Mouse (Mus musculus): ENCODE results near the gene Nup93. TPM values are rescaled to one million over a fixed set of nuclear protein-coding genes. Genes with fewer than 3 reads are reported as not detected.

The Nup93 gene
- polyA plus RNA-seq, 1 experiment, result 18.8 TPM

DNA sequence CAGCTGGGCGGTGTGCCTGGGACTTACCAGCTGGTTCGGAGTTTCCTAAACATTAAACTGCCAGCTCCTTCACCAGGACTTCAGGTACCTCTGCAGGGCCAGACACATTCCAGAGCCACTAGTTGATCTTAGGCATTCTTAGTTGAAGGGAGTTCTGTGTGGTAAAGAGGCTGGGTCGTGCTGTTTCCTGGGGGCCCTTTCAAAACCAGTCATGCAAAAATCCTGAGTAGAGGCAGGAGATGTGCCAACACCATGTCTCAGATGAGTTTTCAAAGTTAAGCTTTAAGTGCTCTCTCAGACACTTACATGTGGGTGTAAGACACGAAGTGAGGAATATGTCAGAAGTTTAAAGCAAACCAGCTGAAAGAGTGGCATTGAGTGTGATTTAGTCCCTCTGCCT, 86.4 kb downstream of the Nup93 start:
- no peak for DNase-seq (ENCODE audit: low read depth, low spot score)
- 71% methylated on average over 4 of the region's 4 CpGs for whole genome bisulfite sequencing

GRCm38 (mm10) chr8:94304412-94304811, 90.0 kb downstream of the Nup93 start:
- 52% methylated on average over 2 of the region's 2 CpGs for WGBS
- DNase-seq (ENCODE audit: low read depth, low spot score), result peak; percentile 64

- peak; percentile 19 for DNase-seq (ENCODE audit: low read depth, low spot score)
- WGBS, result 36% methylated on average over 7 of the region's 7 CpGs
These were observed 92.7 kb downstream of the Nup93 start for GRCm38 (mm10) chr8:94306989-94307513.

GRCm38 (mm10) chr8:94307652-94308051, 93.3 kb downstream of the Nup93 start:
- no peak for DNase-seq (ENCODE audit: low read depth, low spot score)
- WGBS, result 47% methylated on average over 9 of the region's 9 CpGs

DNA sequence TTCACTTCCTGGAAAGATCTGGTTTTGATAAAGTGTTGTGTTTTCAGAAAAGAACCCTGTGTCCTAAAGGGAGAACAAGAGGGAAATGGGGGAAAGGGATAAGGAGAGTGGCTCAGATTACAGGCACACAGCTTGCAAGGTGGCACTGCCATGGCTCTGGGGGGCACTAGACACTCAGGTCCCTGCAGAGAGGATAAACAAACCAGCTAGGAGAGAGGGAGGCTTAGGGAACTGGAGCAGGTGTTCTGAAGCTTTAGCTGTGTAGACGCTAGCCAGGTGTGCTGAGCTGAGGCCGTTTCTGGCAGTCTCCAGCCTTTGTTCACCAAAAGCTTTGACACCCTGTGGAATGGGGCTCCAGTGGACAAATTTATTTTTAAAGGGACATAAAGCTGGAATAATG, 99.7 kb downstream of the Nup93 start:
- no peak for DNase-seq (ENCODE audit: low read depth, low spot score)
- WGBS, result 75% methylated on average over 2 of the region's 2 CpGs

- DNase-seq (ENCODE audit: low read depth, low spot score), result no peak
- WGBS, result 87% methylated on average over 2 of the region's 2 CpGs
These were observed 102.9 kb downstream of the Nup93 start for GRCm38 (mm10) chr8:94317249-94317648.

DNA sequence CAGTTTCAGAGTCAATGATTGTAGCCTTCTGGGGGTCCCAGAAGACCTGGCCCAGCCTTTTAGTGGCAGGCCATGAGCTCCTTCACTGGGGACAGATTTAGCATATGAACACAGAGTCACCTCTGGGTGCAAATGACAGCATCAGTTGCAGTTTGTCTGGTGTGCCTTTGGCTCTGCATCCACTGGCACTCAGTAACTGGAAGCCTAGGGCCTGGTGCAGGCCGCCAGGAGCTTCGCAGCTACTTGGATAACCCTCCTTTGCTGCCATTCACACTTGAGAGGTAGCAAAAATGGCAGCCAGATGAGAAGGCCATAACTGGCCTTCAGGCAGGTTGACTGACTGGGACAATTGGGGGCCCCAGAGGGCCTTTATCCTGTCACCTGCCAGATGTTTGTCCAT, 103.3 kb downstream of the Nup93 start:
- DNase-seq (ENCODE audit: low read depth, low spot score), result no peak
- WGBS, result 89% methylated on average over 2 of the region's 2 CpGs

DNA sequence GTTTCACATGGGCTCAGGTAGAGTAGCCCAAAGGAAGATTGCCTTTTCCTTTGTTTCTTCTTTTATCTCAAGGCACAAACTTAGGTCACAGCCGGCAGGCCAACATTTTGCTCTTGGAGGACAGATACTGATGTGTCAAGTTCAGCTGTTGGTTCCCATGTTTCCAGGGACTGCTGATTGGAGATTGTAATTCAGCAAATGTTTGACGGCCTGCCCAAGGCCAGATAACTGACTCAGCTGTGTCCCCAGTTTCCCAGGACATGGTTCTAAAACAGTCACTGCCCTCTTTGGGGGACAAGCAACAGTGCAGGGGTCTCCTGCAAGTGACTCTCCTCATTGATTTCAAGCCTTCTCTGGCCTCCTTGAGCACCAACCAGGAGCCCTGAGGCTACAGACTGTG, 105.7 kb downstream of the Nup93 start:
- DNase-seq (ENCODE audit: low read depth, low spot score), result no peak
- 82% methylated on average over 2 of the region's 2 CpGs for WGBS

DNA sequence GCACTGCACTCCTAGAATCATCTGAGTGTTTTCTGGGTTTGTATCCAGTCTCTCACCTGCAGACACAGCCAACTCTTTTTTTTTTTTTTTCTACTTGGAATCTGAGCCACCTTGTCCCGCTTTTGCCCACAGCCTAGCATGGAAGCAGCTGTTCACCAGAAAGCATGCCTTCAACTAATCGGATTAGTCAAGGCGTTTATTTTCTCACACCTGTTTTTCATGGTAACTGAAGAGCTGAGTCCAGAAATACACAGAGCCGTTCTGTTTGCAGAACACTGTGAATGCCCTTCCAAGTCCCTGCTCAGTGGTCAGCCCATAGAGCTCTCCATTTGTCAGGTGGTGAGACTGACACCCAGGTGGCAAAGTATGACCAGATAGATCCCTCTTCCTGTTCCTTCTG, 107.7 kb downstream of the Nup93 start:
- WGBS, result 72% methylated on average over 4 of the region's 4 CpGs
- no peak for DNase-seq (ENCODE audit: low read depth, low spot score)

DNA sequence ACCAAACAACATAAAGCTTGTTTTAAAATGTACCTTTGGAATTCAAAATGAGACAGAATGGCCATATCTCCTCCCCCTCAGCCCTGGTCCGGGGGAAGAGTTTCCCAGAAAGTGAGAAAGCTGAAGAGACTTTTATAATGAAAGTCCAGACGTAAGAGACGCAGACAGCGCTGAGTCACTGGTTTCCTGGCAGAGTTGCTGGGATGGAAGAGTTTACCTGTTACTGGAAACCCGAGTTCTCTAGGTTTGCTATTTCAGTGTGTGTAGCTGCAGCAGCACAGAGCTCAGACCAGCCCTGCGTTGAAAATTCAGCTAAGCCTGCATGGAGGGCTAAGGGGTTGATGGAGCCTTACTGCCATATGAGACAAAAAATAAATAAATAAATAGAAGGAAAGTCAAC, 108.7 kb downstream of the Nup93 start:
- no peak for DNase-seq (ENCODE audit: low read depth, low spot score)

DNA sequence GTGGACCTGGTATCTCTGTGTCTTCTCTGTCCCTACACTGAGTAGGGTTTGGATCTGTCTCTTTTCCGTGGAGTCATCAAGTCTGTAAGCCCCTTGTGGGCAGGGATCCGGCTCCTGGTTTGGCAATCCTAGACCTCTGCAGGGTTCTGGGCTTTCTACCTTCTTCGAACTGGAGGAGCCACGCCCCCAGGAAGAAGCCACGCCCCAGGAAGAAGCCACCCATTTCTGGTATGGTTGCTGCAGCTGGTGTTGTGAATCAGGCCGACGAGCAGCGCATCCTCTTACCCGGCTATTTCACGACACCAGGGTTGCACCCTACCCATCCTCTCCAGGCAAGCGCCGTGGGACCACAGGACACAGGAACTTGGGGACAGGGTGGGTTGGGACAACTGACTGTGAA, 109.7 kb downstream of the Nup93 start:
- WGBS, result 40% methylated on average over 12 of the region's 12 CpGs
- DNase-seq (ENCODE audit: low read depth, low spot score), result no peak

More for the DNA sequence above, 108.7 kb downstream of the Nup93 start:
- WGBS, result 78% methylated on average over 6 of the region's 6 CpGs

DNA sequence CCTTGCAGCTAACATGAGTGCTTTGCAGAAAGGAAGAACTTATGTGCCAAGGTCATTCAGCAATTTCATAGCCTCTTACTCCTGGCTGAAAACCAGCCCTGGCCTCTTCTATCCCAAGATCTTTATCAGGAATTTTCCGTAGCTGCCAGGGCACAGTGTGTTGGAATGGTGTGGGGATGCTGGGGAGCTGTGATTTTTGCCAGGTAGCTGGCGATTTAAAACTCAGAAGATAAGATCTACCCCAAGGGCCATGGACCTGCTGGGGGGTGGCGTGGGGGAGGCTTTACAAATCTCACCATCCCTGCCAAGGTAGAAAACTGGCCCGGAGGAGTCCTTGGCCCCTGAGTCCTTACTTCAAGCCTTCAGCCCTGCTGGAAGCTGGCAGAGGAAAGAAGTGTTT, 111.7 kb downstream of the Nup93 start:
- DNase-seq (ENCODE audit: low read depth, low spot score), result no peak
- 58% methylated on average over 4 of the region's 4 CpGs for WGBS

DNA sequence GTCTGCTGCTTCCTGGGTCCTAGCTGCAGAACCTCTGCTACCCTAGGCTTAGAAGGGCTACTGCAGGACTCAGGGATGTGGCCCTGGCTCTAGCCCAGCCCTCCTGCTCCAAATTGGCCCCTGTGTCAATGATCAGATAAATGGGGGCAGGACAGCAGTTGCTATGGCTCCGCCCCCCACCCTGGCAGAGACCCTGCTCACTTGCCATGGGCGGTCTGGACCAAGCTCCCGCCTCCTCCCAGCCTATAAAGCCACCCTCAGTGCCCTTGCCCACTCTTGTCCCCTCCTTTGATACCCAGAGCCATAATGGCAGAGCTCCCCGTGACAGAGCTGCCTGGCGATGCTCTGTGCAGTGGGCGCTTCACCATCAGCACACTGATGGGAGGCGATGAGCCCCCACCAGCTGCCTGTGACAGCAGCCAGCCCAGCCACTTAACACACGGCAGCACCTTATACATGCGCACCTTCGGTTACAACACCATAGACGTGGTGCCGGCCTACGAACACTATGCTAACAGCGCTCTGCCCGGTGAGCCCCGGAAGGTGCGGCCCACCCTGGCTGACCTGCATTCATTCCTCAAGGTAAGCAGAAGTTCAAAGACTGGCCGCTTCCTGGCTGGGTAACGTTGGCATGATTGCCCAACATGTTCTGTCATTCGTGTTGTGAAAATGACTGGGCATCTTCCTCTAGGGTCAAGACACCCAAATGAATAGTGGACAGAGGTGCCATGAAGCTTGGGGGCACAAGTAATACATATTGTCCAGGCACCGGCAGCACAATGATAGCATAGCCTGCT, 114.8 kb downstream of the Nup93 start, which contains the start of gene Slc12a3:
Slc12a3 (plus strand) TSS at position 270 of the 797 bp plus-strand sequence.
- WGBS, result 70% methylated on average over 21 of the region's 21 CpGs
- no peak for DNase-seq (ENCODE audit: low read depth, low spot score)

GRCm38 (mm10) chr8:94330733-94331132, 116.4 kb downstream of the Nup93 start:
- WGBS, result 19% methylated on average over 4 of the region's 4 CpGs
- DNase-seq (ENCODE audit: low read depth, low spot score), result no peak

DNA sequence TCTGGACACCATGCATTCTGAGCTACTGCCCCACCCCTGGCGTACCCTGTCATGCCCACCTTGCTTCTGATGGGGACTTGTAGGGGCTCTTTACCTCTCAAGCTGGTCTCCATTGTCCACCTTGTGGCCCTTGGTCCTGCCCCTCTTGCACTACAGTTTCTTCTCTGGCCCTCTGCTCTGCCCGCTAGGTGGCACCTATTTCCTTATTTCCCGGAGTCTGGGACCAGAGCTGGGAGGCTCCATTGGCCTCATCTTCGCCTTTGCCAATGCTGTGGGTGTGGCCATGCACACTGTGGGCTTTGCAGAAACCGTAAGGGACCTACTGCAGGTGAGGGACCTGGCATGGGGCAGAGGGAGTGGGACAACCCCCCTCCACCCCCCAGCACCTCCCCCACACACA, 119.0 kb downstream of the Nup93 start:
- WGBS, result 18% methylated on average over 5 of the region's 5 CpGs
- peak; percentile 43 for DNase-seq (ENCODE audit: low read depth, low spot score)

DNA sequence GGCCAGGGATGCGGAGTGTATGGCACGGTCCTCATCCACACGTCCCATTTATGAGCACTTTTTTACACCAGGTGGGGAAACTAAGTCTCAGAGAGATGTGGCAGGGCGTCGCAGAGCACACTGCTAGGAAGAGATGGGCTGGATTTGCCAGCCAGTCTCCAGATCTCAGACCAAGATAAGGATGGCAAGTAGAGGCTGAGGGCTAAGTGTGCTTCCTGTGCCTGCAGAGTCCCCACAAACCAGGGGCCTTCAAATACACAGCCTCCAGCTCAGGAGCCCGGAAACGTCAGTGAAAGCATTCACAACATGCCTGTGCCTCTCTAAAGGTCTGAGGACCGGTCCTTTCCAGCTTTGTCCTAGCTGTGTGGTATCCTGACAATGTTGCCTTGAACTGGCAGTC, 123.2 kb downstream of the Nup93 start:
- no peak for DNase-seq (ENCODE audit: low read depth, low spot score)
- 77% methylated on average over 8 of the region's 8 CpGs for WGBS

DNA sequence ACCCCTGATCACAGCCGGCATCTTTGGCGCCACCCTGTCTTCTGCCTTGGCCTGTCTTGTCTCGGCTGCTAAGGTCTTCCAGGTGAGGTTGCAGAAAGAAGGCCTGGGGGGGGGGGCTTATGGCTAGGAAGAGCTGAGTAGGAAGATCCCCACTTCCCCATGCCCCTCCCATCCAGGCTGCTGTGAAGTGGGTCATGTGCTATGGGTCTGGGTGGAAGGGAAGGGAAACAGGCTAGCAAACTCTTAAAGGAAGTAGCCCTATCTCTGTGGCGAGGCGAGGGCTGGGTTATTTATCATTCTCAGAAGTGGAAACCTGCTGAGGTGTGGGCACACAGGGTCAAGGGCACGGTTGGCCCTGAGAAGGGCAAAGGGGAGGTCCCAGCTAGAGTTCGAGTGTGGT, 126.4 kb downstream of the Nup93 start:
- DNase-seq (ENCODE audit: low read depth, low spot score), result no peak
- 65% methylated on average over 7 of the region's 7 CpGs for WGBS

DNA sequence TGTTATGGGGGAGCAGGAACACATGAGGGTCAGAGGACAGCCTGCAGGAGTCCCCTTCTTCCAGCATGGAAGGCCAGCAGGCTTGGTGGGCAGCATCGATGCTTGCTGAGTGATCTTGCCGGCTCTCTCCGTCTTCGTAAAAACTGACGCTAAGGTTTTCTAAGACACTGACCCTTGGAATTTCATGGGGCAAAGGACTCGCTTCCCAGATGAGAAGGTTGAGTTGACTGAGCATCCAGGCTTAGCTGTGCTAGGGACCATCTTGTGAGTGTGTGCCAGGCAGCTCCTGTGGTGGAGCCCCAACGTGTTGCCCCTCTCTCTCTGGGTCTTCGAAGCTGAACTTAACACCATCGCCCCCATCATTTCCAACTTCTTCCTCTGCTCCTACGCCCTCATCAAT, 128.3 kb downstream of the Nup93 start:
- WGBS, result 91% methylated on average over 10 of the region's 10 CpGs

DNA sequence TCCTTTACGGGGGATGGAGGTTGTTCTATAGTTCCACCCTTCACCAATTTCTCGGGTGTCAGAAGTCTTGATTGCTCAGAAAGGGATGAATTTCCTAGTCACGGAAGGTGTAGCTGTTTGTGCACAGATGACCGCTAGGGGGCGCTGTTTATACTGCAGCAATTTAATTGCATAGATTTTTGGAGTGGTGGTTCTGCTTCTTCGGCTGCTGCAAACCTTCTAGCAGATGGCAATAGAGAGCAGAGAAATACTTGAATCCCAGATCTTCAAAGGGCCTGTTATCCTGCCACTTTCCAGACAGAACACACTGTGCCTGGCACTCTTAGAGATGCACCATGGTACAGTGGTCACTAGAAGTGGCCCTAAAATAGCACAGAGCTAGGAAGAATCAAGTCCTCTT, 128.9 kb downstream of the Nup93 start:
- 4% methylated on average over 6 of the region's 6 CpGs for WGBS
- peak; percentile 62 for DNase-seq (ENCODE audit: low read depth, low spot score)

More for the DNA sequence above, 128.3 kb downstream of the Nup93 start:
- DNase-seq (ENCODE audit: low read depth, low spot score), result no peak

- DNase-seq (ENCODE audit: low read depth, low spot score), result no peak
These were observed 129.5 kb downstream of the Nup93 start for GRCm38 (mm10) chr8:94343778-94344320.

DNA sequence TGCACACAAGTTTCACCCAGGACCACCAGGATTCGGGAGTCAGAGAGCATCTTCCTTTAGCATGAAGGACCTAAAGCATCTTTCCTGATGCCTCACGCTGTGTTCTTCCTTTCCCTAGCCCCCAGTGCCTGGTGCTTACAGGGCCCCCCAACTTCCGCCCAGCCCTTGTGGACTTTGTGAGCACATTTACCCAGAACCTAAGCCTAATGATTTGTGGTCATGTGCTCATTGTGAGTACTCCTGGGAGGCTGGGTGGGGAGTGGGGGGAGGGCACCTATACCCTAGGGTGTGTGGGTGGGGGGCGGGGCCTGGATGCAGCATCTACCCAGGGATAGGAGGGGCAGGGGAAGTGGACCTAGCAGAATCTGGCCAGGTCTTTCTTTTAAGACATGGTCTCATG, 131.3 kb downstream of the Nup93 start:
- no peak for DNase-seq (ENCODE audit: low read depth, low spot score)
- WGBS, result 84% methylated on average over 4 of the region's 4 CpGs

More at GRCm38 (mm10) chr8:94343778-94344320, 129.5 kb downstream of the Nup93 start:
- 90% methylated on average over 11 of the region's 11 CpGs for WGBS
